Mouse (Mus musculus): ENCODE measurements around the gene Scaf8.

DNA sequence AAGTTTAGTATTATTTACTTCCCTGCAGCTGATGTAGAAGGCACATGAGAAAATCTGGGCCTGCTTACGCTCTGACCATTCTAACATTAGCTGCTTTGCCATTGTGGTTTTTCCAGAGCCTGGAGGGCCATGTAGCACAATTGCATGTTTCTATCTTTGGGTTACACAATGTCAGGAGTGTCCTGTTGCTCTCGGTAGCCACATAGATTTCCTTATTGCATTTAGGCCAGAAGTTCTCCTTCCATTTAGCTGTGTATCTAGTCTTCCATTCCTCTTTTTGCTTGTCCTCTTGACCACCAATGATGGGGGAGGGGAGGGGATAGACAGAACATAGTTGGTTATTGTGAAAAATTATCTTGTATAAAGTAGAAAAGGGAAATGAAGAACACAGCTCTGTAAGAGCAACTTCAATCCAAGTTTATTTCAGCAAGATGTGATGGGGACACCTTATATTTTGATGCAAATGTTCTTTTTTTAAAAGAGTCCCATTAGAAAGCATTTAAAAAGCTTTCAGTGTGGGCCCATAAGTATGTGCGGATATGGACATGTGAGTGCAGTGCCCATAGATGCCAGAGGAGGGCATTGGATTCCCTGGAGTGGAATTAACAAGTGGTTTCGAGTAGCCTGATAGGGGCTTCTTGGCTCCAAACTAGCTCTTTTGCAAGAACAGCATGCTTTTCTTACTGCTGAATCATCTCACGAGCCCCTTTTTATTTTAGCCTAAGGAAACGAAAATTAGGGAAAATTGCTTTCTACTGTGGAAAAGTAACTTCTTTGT, 10.4 kb upstream of the Scaf8 start:
- TF ChIP-seq GATA1 (IDR thresholded peaks at IDR 0.05; ENCODE audit: low read length) (no peak), TAL1 (IDR thresholded peaks at IDR 0.05; ENCODE audit: low read length) (no peak)

Measured in erythroblast, embryonic 14.5 days (primary cell).